Mouse (Mus musculus) thymus, postnatal 14 days (tissue): ENCODE data around the gene Gm49366.
"Not testable (repeated sequence)": the region's sequence is repeated elsewhere in the genome, so short reads cannot be mapped to it uniquely, and the experiment has no call there.

Source experiments
- DNase-seq: peaks from one replicate; pipeline ENCODE4 v3.0.0; 2021

Gm49366 gene

DNA sequence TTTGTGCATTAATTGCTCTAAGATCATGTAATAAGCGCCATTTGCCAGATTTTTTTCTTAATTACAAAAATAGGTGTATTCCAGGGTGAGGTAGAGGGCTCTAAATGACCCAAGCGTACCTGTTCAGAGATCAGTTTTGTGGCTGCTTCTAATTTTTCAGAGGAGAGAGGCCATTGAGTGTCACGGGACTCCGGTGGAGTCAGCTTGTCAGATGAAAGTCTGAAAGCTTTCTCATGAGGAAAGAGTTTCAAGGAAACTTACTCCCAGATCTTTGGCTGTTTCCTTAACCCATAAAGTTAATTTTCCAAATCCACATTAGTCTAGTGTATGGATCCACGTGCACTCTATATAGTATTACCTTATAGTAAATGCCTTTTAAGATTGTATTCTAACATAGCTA lies 55.9 kb downstream of the Gm49366 start:
- DNase-seq: not testable (repeated sequence)

DNA sequence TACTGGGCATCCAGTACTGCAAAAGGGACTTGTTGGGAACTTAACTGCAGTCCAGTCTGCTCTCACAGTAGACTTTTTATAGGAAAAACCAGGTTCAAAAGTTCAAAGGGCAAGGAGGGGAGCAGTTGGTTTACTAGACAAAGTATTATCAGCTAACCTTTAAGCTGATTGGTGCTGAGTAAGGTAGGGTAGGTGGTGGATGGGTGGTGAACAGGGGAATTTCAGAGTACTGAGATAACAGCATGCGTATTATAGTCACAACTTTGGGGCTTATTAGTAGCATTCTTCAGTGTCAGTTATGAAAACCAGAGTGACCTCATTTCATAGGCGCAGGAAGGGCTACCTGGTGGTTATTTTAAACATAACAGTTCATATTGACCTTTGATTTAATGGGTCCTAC lies 60.9 kb downstream of the Gm49366 start:
- no peak for DNase-seq

GRCm38 (mm10) chr12:84100071-84100470 lies 61.3 kb downstream of the Gm49366 start:
- DNase-seq: no peak

GRCm38 (mm10) chr12:84100604-84101492 lies 62.1 kb downstream of the Gm49366 start, which contains the start of gene Acot6:
Acot6 (plus strand) TSS chr12:84100654.
- peak; percentile 43 for DNase-seq

DNA sequence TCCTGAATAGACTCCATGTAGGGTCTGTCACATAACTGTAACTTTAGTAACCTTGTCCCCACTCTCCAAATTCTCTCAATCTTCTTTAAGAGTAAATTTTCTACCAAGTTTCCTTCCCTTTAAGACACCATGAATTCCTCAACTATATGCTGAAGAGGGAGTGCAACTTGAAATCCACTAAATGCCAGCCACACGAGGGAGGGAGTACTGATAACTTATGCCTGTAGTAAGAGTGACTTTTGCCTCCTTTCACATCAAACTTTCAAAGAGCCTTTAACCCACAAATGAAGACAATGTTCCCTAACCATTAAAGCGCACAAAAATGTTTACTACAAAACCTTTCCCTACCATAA lies 62.7 kb downstream of the Gm49366 start:
- no peak for DNase-seq

GRCm38 (mm10) chr12:84107012-84107411 lies 68.3 kb downstream of the Gm49366 start:
- no peak for DNase-seq

DNA sequence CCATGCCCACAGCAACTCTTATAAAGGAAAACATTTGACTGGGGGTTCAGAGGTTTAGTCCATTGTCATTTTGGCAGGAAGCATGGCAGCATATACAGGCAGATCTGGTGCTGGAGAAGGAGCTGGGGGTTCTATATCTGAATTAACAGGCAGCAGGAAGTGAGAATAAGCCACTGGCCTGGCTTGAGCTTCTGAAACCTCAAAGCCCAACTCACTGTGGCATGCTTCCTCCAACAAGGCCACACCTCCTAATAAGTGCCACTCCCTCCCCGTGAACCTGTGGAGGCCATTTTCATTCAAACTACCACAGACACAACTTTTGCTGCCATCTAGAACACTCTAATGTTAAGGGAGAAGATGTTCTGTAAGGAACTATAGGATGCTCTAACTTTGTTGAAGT lies 69.0 kb downstream of the Gm49366 start:
- no peak for DNase-seq
